Mouse (Mus musculus) frontal cortex, adult (tissue): ENCODE measurements around the gene Morn4.
"Not testable (repeated sequence)": the region's sequence is repeated elsewhere in the genome, so short reads cannot be mapped to it uniquely, and the experiment has no call there.

Experiments
- ATAC-seq: cut with Nextera tagmentation; 2 replicates; pipeline ENCODE4 v1.9.2; 2017; ENCODE audit warnings: mild to moderate bottlenecking, moderate library complexity, mixed read lengths; ENCODE audit not compliant: low TSS enrichment

Gene Morn4

DNA sequence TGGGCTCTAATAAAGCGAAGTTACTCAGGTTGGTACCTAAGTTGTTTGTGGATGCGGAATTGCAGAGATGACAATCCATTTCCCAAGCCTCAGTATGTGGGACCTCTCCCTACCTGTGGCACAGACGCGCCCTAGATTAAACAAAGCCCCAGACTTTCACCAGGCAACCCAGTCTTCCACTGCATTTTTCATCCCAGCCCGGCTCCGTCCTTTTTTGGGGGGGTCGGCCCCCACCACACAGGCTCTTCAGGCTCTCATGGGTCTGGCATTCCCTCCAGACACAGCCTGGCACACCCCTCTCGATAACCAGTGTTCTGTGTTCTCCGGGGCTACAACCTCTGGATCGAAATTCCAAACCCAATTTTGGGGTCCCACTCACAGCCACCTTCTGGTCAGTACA lies 467 bp downstream of the Morn4 start:
- 0 out of 2 replicates have a peak, but pooled peaks have one; percentile 1 for ATAC-seq

DNA sequence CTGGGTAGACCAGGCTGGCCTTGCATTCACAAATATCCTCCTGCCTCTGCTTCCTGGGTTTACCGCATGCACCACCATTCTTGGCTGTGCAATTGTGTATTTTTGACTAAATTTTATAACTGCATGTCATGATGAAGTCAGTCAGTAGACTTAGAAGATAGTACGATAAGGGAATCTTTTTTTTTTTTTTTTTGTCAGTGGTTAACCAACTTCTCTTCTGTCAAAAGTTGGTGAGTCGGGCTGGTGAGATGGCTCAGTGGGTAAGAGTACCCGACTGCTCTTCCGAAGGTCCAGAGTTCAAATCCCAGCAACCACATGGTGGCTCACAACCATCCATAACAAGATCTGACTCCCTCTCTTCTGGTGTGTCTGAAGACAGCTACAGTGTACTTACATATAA lies 4.5 kb downstream of the Morn4 start:
- ATAC-seq = not testable (repeated sequence)

DNA sequence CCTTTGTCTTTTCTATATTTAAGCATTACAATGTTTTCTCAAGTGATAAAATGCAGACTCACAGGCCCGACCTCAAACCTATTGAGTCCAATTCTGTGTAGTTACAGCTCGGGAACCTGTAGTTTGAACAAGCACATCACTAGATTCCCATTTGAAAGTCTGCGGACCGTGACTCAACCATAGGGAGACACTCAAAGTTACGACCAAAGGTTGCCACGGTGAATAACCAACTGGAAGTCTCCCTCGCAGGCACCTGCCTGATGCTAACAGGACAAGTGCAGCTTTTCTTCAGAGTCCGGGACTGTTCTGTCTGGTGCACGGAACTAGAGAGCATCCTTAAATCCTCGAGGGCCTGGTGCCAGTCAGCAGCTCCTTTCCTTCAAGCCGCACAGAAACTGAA lies 5.7 kb downstream of the Morn4 start:
- ATAC-seq = no peak

DNA sequence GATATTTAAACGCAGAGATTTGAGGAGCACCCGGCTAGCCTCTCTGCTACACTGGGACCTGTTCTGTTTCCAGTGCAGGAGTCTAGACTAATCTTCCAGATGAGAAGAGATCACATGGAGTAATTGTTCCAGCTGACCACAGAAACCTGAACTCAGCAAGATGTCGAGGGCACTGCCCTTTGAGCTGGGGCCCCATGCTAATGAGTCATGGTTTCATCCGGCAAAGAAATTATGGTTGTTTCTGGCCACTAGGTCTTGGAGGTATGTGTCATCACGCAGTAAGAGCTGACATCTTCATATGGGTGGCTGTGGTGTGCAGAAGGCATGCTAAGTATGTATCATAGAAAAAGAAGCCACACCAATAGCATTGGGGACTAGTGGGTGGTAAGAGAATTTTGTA lies 6.2 kb downstream of the Morn4 start:
- no peak for ATAC-seq

DNA sequence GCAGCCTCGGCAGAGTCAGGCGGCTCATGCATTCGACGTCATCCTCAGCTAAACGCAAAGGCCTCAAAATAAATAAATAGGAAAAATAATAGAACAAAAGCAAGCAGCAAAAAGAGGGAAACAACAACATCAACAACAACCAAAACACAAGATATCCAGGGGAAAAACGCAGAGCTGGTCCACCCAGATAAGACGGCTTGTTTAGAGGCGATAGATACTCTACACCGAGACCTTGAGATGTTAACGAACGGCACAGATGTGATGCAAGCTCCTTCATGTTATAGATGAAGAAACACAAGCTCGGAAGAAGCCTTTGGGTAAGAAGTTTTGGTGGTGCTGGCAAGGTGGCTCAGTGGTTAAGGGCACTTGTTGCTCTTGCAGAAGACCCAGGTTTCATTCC lies 7.2 kb downstream of the Morn4 start:
- ATAC-seq = no peak

DNA sequence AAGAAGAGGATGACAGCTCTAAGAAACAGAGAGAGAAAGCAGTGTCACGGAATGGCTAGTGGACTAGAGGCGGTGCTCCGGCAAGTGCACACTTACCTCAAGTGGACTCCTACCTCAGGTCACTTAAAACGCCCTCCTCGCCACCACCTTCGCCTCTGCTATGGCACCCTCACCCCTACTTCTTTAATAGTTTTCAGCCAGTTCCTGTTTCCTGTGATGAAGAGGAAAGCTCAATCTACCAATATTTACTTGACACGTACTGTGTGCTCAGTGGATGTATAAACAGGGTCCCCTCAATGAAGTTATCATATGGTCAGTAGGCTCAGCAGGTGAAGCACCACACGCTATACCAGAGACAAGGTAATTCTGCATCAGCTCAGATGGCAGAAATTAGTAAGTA lies 7.6 kb downstream of the Morn4 start:
- no peak for ATAC-seq

DNA sequence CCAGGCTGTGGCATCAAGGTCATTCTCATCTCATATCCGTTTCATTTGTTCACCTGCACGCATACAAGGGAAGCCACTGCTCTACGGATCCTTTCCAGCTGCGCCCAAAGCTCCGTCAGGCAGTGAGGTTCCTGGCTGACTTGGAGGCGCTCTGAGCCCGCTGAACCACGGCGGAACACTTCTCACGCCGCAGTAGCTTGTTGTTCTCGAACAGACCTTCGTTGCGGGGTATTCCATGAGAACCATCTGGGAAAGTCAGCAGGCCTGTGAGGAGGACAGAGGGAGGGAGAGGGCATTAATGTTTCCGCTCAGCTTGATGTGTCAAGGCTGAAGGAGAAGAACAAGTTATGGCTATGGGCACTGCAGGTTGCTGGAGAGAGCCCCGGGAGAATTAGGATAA lies 10.2 kb downstream of the Morn4 start:
- no peak for ATAC-seq

DNA sequence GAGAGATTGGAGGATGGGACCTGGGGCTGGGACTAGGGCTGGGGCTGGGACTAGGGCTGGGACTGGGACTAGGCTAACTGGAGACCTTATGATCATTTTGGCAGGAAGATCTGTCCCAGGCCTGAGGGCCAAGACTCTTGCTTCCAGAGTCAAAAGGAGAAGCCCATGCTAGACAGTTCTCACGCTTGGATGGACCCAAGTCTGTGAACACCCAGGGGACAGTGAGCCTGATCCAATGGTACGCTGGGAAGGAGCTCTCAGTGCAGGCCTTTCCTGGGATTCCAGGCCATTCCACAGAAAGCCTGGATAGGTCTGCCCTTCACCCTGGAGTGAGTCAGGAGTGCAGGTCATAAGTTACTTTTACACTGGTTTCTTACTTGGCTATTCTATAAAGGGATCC lies 11.1 kb downstream of the Morn4 start:
- no peak for ATAC-seq

DNA sequence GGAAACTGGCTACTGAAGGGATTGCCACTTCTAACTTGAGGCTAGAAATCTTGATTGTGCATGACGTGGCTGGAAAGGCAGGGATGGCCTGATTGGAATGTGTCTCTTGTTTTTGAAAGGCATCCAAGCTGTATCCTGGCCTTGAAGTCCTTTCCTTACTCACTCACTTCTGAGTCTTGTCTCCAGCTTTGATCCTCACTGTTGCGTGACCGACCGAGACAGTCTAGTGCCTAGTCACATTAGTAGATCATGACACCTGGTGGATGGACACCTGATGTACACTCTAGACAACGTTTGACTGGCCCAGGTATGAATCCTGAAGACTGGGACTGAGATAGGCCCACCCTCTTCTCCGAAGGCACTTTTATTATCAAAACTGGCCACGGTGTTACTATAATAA lies 13.4 kb downstream of the Morn4 start:
- ATAC-seq = no peak

DNA sequence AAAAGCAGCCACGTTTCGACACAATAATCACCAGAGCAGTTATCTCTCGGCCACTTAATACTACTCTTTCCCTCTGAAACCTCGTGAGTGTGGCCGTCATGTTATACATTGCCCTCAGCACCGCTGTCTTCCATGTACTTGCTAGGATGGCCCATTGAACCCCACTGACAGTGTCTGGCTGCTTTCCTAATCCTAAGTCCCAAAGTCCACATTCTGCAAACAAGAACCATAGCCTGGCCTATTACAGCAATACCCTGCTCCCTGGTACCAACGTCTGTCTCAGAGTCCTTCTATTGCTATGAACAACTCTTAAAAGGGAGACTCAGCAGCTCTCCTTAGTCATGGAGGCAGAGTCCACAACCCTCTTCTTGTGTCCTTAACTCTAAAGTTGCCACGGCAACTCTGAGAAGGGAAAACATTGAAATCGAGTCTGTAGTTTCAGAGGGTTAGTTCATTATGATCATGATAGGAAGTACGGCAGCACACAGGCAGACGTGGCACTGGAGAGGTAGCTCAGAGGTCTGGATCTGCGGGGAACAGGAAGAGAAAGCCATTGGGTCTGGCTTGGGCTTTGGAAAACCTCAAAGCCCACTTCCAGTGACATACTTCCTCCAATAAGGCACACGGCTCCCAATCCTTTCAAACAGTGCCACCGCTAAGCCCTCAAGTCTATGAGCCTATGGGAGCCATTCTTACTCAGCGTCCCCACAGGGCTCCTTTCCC lies 14.1 kb downstream of the Morn4 start:
- ATAC-seq = no peak

DNA sequence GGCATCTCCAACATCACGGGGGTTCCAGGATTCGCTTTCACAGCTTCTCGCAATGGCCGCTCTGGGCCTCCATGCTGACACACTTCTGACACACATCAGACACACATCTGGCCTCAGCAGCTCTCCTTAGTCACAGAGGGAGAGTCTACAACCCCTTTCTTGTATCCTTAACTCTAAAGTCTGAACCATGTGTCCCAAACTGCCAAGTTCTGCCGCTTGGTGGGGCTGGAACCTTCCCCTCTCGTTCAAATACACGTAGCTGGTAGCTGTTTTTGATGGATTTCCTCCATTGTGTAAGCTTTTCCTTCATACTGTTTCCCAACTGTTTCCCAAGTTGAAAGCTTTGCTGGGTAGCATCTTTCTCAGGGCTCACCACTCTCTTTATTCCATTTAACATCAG lies 14.9 kb downstream of the Morn4 start:
- peak; percentile 44; the same call in 1 of the 2 replicates for ATAC-seq

DNA sequence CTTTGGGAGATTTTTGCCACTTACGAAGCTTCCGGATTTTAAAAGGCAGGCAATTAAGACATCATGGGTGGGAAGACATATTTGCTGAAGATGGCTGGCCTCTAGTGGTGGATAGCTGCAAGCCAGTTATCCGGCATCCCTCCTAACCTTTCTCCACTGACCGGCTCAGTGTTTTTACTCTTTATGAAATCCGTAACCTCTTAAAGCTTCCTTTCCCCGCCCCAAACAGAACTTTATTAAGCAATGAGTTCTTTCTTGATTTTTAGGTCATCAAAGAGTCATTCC lies 17.0 kb downstream of the Morn4 start:
- peak; percentile 70; the same call in 1 of the 2 replicates for ATAC-seq

DNA sequence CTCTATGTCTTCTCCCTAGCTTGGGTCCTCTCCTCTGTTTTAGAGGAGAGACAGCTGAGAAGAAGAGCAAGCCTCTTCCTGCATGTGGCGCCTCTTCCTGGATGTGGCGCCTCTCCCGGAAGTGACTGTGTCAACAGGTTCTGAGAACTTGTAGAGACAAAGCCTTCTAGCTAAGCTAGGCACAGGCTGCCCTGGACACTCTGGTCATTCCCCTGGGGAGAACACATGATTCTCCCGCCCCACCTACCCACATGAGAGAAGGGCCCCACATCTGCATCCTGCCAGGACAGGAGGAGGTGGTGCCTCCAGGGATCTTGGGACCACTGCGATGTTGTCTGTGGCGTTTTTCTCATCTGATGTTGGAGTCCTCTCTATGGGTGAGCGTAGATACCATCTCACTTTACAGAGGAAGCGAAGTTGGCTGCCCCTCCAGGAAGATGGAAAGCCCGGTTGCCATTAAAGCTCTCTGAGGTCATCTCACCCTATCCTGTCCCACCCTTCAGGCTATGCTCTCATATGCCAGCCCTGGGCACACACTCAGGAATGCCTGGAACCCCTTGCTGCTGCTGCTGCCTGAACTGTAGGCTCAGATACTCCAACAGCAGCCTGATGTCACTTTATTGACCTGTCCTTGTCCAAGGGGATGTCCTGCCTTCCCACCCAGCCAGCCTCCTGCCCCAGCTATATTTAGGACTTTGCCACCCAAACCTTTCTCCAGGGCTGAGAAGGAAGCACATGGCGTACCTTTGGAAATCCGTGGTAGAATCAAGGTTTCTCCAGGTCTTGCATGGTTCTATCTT lies 17.5 kb downstream of the Morn4 start:
- ATAC-seq = no peak

DNA sequence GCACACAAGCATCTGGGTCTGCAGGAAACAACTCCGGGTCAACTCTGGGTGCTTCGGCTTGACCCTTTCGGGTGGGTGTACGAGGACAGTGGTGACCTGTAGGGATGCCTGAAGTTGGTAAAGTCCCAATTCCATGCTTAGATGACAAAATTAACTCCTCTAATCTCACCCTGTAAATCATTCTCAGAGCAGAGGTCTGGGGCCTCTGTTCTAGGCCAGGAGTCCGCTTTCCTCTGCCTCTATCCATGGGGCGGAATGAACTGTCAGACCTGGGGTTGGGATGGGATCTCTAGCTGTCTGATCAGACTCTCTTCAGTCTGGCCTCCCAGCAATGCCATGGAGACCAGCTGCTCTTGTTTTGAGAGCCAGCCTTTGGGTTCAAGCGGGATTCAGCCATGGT lies 24.7 kb downstream of the Morn4 start:
- no peak for ATAC-seq

DNA sequence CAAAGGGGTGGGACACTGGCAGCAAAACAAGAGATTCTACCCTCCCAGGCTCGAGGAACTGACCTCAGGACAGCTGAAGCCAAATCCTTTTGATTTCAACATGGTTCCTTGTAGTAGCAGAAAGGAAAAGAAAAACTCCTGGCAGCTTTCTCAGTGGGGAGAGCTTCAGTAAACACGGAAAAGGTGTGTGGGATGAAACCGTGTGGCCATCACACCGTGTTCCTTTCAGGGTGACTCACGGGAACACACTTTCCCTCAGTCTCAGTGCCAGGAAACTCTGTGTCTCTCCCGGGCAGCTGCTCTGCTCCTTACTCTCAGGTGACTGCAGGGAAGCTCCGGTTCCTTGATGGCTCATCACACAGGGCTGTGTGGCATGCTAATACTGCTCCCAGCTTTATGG lies 27.7 kb downstream of the Morn4 start:
- no peak for ATAC-seq

DNA sequence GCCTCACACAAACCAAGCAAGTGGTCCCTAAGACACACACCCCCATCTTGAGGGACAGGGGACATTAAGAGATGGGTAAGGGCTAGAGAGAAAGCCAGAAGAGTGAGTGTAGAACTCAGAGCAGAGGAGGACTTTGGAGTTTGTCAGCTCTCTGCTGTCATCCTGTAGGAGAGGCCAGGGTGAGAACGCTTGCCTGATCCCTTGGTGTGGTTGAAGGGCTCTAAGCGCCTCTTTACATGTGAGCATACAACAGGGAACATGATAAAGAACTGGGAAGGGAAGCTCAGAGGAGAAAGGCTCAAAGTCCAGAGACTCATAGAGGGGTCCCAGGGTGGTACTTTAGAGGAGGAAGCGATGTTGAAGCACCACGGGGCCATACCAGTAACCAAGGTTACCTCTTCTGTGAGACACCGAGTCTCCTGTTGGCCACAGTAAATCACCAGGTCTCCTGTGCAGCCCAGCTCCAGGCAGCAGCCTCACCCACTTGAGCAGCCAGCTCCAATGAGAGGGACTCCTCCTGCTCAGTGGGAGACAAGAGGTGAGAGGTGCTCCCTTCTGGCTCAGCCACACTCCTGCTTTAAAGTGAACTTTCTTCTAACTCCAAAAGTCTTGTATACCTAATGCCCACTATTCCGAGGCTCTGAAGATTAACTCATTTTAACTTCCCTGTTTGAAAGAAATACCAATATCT lies 29.3 kb downstream of the Morn4 start:
- ATAC-seq = no peak

DNA sequence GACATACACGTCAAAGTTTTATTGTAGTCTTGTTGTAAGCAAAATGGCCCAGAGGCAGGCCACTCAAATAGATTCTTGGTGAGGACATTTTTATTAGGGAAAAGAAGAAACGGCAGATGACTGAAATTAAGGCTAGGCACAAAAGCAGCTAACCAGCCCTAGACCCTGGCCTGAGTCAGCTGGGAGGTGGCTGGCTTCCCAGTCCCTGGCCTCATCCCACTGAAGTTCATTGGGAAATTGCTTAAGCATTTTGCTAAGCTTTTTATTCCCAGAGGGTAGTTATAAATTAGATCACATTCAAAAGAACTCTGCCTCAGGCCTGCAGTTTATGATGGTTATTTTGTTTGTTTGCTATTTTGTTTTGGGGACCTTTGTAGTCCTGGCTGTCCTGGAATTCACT lies 30.3 kb downstream of the Morn4 start:
- ATAC-seq = no peak

DNA sequence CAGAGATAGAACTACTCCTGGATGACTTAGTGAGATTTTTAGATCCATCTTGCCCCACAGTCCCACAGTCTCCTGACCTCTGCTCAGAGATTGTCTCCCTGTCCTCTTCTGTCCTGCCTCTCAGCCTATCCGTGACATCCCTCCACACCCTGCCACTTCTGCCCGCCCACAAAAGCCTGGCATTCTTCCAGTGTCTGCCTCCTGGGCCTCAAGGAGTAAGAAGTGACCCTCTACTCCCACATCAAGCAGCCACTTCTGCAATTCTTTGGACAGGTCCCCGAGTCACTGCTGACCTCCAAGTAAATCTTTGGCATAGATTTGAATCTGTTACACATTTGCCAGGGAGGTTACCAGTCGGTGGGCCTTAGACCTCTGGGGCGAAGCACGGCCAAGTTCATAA lies 31.9 kb downstream of the Morn4 start:
- ATAC-seq = no peak

DNA sequence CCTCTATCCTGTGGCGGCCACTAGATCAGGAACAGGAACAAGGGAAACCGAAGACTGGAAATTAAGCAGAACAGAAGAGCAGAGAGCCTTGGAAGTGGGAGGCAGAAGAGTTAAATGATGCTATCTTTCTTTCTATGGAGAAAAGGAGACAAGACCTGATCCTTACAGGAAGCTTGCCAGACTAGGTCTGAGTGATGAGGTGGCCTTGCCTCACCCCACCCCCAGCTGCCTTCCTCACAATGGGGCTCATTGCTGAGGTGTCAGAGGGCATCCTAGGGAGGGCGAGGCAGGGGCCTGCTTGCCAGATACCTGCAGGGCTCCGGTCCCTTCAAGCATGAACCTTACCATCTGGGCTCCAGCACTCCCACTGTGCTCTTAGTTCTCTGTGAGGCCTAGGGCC lies 34.2 kb downstream of the Morn4 start, which contains the start of gene 4933411K16Rik:
Gene 4933411K16Rik, plus strand, starts transcription at position 301 of the 400 bp plus-strand sequence.
- no peak for ATAC-seq

DNA sequence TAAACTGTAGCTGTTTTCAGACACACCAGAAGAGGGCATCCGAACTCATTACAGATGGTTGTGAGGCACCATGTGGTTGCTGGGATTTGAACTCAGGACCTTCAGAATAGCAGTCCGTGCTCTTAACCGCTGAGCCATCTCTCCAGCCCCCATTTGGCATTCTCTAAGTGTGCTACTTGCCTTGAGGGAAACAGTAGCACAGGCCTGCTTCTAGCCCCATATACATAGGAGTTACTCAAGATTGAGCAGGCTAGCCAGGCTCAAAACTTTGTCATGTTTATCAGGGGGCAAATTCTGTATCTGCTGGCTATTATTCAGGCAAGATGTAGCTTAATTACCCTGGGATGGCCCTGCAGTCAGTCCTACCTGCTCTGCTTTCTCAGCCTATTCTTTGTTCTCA lies 34.8 kb downstream of the Morn4 start:
- no peak for ATAC-seq

DNA sequence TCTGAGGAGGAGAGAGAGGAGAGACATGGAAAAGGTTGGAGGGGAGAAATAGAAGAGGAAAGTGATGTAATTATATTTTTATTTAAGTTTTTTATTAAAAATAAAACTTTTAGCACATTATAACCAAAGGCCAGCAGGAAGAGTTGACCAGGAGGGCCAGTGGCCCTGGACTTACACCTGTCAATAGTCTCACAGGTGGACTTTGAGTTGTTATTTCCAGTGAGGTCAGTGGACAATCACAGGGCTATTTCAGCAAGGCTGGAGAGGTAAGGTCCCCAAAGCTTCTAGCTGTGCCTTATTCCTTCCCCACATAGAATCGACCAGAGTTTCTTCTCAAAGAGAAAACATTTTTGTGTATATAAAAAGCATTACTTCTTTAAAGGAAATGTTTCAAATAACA lies 35.9 kb downstream of the Morn4 start:
- no peak for ATAC-seq

DNA sequence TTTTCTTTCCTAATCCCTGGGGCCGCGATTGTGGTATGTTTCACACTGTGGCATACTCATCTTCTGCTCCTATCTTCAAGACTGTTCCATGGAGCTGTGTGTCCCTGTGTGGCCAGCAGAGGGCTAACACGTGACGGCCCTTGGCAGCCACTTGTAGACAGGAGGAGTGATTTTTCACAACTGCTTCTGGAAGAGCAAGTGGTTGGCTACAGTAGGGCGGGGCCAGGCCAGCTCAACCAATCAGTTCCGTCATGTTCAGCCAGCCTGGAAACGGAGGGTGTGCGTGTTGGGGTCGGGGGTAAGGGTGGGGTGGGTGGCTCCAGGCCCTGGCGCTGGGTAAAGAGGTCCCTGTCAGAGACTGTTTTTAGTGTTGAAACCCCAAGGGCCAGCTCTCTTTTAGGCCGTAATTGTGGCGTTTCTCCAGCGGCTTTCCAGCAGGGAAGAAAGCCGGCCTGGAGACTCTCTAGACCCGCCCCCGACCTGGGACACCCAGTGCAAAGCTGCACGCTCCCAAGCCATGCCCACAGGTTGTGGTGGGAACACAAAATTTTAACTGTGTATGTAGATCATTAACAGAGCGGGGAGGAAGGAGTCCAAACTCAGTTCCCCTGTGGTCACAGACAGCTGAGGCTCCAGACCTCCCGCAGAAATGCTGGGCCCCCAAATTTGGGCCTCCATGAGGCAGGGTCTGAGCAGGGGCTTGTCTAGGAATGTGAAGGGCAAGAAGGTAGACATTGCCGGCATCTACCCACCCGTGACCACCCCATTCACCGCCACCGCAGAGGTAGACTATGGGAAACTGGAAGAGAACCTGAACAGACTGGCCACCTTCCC lies 40.7 kb downstream of the Morn4 start, which contains the start of gene Hoga1:
Gene Hoga1, plus strand, starts transcription at position 342 of the 834 bp plus-strand sequence.
- ATAC-seq = peak; percentile 62
